Mouse (Mus musculus): Measurements from ENCODE around the gene Itgb2. TPM values are rescaled to one million over a fixed set of nuclear protein-coding genes. Genes with fewer than 3 reads are reported as not detected.

The Itgb2 gene
- polyA plus RNA-seq, 1 experiment from 2014 or later: 6.9 TPM

Other genes with a start within 250 kb of the Itgb2 start
- gene Adarb1, start 112.0 kb upstream of the Itgb2 start, polyA plus RNA-seq (2015; fragmentation: Nextera tagmentation; extraction: Ambion mirVana): 6.3 and 7.2 TPM in 2 replicates
- 36.1 and 40.0 TPM in 2 replicates for gene Fam207a, start 14.5 kb upstream of the Itgb2 start, polyA plus RNA-seq (2015; fragmentation: Nextera tagmentation; extraction: Ambion mirVana)
- 174 and 178 TPM in 2 replicates for gene Pttg1ip, start 51.5 kb downstream of the Itgb2 start, polyA plus RNA-seq (2015; fragmentation: Nextera tagmentation; extraction: Ambion mirVana)
- gene Sumo3, start 75.8 kb downstream of the Itgb2 start, polyA plus RNA-seq (2015; fragmentation: Nextera tagmentation; extraction: Ambion mirVana): 324 and 334 TPM in 2 replicates
- gene Gm49325, start 75.9 kb downstream of the Itgb2 start, polyA plus RNA-seq (2015; fragmentation: Nextera tagmentation; extraction: Ambion mirVana): 4.8 TPM in 1 of 2 replicates, not detected in the other
- 70.7 and 73.3 TPM in 2 replicates for gene Ube2g2, start 92.0 kb downstream of the Itgb2 start, polyA plus RNA-seq (2015; fragmentation: Nextera tagmentation; extraction: Ambion mirVana)
- gene Tspear, start 156.3 kb downstream of the Itgb2 start, polyA plus RNA-seq (2015; fragmentation: Nextera tagmentation; extraction: Ambion mirVana): 0.85 and 1.0 TPM in 2 replicates
- not detected in 2 replicates for gene Gm19402, start 160.5 kb downstream of the Itgb2 start, polyA plus RNA-seq (2015; fragmentation: Nextera tagmentation; extraction: Ambion mirVana)
- not detected in 2 replicates for gene Gm9508, start 167.0 kb downstream of the Itgb2 start, polyA plus RNA-seq (2015; fragmentation: Nextera tagmentation; extraction: Ambion mirVana)
- gene Gm10272, start 176.4 kb downstream of the Itgb2 start, polyA plus RNA-seq (2015; fragmentation: Nextera tagmentation; extraction: Ambion mirVana): not detected in 2 replicates
- 0.35 TPM in 1 of 2 replicates, not detected in the other for gene Gm10024, start 181.2 kb downstream of the Itgb2 start, polyA plus RNA-seq (2015; fragmentation: Nextera tagmentation; extraction: Ambion mirVana)
- gene Gm10142, start 185.6 kb downstream of the Itgb2 start, polyA plus RNA-seq (2015; fragmentation: Nextera tagmentation; extraction: Ambion mirVana): not detected in 2 replicates
- not detected in 2 replicates for gene Krtap12-1, start 190.3 kb downstream of the Itgb2 start, polyA plus RNA-seq (2015; fragmentation: Nextera tagmentation; extraction: Ambion mirVana)
- not detected in 2 replicates for gene Gm10100, start 196.2 kb downstream of the Itgb2 start, polyA plus RNA-seq (2015; fragmentation: Nextera tagmentation; extraction: Ambion mirVana)
- not detected in 2 replicates for gene Gm18596, start 212.4 kb downstream of the Itgb2 start, polyA plus RNA-seq (2015; fragmentation: Nextera tagmentation; extraction: Ambion mirVana)
- not detected in 2 replicates for gene Gm9736, start 221.1 kb downstream of the Itgb2 start, polyA plus RNA-seq (2015; fragmentation: Nextera tagmentation; extraction: Ambion mirVana)
- not detected in 2 replicates for gene Gm3233, start 229.4 kb downstream of the Itgb2 start, polyA plus RNA-seq (2015; fragmentation: Nextera tagmentation; extraction: Ambion mirVana)
- gene Gm3238, start 241.1 kb downstream of the Itgb2 start, polyA plus RNA-seq (2015; fragmentation: Nextera tagmentation; extraction: Ambion mirVana): not detected in 2 replicates
- not detected in 2 replicates for gene Gm7138, start 246.7 kb downstream of the Itgb2 start, polyA plus RNA-seq (2015; fragmentation: Nextera tagmentation; extraction: Ambion mirVana)